Mouse (Mus musculus) R1 (cell line): Measurements from ENCODE around the gene Agt.
A peak's percentile ranks its signal among the peaks of the same experiment; 100 is the strongest.

Source experiments
- DNase-seq: peaks from one replicate; pipeline ENCODE4 v3.0.0-alpha.2; 2018; ENCODE audit warnings: low read depth, low spot score

Agt gene

GRCm38 (mm10) chr8:124569593-124569992 is at the start of gene Agt:
Gene Agt, minus strand, starts transcription at chr8:124569706.
- no peak for DNase-seq

DNA sequence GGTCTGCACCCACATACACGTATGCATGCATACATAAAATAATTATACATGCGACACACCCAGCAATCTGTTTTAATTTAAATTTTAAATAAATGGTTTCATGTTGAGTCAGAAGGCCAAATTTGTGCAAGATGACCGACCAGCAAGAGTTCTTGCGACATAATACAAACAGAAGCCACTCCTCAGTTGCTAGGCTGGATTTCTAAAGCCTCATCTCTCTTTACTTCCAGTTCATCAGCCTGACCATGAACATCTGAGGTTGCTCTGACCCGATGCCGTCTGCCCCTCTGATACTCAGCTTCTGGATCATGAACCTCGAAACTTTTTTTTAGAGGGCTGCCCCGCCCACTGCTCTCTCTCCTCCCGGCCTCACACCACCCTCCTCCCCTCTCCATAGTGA is 48.7 kb upstream of the Agt start:
- DNase-seq: no peak

- DNase-seq: peak; percentile 71
These were observed 47.9 kb upstream of the Agt start for GRCm38 (mm10) chr8:124617266-124617869.

DNA sequence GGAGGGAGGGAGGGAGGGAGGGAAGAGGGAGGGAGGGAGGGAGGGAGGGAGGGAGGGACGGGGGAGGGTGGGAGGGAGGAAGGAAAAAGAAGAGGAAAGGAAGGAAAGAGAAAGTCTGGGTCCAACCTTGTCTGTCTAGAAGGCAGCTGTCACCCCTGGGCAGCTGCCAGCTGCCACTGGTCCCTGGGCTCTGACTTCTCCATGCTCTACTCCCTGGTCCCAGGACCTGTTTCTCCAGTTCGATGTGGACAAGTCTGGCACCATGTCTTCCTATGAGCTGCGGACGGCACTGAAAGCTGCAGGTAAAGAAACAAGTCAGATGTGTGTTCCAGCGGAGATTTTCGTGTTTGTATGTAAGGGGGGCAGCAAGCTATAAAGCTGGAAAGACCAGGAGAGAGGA is 44.8 kb upstream of the Agt start:
- DNase-seq: no peak

DNA sequence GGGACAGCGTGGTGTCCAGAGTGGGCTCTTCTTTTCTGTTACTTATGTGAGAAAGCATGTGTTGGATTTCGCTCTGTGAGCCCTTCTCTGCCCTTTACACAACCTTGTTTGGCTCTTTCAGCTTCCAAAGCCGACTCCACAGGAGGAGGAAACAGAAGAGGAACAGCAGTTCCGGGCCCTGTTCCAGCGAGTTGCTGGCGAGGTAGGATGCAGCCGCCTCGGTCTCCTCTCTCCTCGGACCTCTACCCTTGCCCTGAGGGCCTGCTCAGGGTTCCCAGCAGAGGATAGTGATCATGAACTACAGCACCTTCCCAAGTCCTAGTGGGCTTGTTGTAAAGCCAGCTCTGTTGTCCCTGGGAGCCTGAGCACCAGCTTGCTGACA is 39.5 kb upstream of the Agt start:
- no peak for DNase-seq

GRCm38 (mm10) chr8:124608239-124608971 is 38.9 kb upstream of the Agt start:
- peak; percentile 58 for DNase-seq

DNA sequence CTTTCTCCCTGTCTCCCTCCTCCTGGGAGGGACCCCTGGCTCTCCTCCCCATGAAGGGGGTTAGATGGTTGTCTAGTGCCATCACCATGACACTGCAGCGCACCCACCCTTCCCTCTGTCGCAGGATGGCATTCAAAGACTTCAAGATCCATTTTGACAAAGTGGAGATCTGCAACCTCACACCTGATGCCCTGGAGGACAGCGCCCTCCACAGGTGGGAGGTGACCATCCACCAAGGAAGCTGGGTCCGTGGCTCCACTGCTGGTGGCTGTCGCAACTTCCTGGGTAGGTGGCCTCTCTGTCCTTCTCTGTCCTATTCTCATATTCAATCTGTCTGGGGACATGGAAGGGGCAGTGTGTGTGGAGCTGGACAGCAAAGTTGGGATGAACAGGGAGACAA is 34.6 kb upstream of the Agt start:
- no peak for DNase-seq

- DNase-seq: no peak
These were observed 19.9 kb upstream of the Agt start for GRCm38 (mm10) chr8:124589393-124589792.

DNA sequence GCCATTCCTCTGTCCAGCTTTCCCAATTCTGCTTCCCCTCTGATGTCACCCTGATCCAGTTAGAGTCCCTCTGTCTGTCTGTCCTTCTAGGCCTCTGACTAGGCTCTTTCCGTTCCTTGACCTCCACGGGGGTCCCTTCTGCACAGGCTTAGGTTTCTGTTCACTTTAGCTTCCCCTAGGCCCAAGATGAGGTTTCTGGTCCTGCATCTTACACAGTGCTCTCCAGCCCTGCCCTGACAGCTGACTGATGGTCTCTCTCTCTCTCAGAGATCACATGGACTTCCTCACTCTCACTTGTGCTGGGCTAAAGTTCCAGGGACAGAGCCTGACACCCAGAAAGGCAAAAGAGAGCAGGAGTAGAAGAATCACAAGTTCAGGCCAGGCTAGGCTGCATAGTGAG is 17.1 kb upstream of the Agt start:
- DNase-seq: no peak

DNA sequence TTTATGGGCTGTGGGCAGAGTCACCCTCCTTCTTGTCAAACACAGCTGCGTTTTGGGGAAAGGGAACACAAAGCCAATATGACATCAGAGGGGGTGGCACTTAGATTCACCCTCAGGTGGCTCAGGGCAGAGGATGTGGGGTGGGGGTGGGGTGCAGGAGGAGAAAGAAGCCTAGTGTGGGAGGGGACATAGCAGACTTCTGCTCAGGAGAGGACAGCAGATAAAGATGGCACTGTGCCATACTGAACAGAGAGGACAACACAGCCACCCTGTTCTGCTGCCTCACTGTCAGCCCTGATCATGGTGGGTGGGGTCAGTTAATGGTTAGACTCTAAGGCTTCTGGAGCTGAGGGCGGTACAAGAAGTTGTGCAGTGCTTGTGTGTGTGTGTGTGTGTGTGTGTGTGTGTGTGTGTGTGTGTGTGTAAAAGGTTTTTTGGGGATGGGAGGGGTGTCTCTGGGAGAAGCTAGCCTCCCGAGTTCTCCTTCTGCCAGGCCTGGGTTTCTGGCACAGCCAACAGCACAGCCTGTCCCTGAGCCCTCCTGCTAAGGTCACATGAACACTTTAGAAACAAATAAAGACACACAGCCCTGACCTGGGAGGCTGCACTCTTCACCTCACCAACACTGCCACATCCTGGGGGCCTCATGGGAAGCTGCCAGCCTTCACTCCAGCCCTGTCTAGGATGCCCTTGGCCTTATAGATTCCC is 16.4 kb upstream of the Agt start:
- no peak for DNase-seq

DNA sequence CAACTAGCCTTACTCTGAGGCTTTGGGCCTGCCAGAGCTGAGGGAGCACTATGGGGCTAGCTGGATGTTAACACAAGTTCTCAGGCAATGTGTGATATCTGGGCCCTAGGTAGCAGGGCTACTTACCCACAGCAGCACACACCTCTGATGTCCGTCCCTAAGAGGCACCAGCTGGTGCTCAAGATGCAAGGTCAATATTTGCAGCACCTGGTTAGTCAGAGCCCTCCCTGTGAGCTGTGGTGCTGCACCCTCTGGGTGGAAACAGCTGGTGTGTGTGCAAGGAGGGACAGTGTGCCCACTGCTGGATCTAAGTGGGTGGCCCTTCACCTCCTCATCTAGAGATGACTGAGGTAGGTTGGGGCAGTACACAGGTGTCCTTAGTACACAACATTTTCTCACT is 7.2 kb upstream of the Agt start:
- no peak for DNase-seq

DNA sequence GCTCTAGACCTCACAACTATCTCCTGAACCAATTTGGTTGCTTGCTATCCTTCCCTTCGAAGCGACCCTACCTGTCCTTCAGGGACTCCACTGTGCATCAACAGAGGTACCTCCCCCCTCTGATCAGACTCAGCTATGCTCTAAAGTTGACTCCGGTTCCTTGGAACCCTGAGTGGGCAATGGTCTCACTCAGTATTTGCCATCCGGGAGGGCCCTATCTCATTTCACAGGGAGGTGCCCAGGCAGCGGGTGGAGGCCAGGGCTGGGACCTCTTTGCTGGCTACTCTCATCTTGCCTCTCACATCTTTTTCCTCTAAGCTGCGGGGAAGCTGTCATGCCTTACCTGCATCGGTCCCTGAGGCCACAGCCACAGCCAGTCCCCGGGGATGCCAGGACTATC is 6.3 kb upstream of the Agt start, which contains the start of gene Capn9:
Capn9 (plus strand) TSS at position 301 of the 400 bp plus-strand sequence.
- DNase-seq: no peak

DNA sequence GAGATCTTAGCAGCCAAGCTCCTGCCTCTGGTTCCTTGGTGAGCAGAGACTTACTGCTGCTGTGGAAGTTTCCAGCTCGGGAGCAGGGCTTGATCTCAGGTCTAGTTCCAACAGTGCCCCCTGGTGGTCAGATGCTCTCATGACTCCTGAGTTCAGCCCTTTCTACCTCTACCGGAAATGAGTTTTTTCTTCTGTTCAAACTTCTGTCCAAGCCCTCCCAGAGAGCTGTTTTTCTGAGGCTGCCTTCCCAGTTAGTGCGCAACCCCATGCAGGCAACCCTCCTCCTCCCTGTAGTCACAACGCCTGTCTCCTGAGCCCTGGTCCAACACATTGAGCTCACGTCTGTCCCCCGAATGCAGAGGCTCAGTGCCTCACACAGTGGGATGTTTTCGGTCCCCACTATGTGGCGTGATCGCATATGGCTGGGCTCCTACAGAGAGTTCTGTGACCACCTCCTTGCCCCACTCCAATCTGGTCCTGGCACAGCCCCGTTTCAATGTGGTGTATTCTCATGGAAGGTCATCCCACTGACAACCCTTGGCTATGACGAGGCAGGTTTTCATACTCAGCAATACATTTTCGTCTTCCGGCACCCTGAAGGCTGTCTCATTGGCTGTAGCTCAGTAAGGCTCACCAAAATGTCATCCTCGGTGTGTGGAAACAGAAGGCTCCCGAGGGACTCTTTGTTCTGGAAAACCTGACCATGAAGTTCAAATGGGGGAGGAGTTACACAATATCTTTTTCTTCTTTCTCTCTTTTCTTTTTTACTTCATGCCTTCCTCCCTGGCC is 4.2 kb upstream of the Agt start:
- peak; percentile 91 for DNase-seq

DNA sequence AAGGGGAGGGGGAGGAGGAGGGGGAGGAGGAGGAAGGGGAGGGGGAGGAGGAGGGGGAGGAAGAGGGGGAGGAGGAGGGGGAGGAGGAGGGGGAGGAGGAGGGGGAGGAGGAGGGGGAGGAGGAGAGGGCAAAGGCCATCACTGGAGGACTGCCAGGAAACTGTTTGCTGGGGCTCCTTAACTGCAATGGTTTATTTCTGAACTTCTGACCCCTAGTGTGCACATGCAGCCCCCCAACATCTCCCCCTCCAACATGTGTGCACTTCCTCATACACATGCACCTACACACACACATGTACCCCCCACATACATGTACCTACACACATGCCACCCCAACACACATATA is 2.9 kb upstream of the Agt start:
- DNase-seq: no peak

GRCm38 (mm10) chr8:124571732-124572429 is 2.4 kb upstream of the Agt start:
- no peak for DNase-seq

DNA sequence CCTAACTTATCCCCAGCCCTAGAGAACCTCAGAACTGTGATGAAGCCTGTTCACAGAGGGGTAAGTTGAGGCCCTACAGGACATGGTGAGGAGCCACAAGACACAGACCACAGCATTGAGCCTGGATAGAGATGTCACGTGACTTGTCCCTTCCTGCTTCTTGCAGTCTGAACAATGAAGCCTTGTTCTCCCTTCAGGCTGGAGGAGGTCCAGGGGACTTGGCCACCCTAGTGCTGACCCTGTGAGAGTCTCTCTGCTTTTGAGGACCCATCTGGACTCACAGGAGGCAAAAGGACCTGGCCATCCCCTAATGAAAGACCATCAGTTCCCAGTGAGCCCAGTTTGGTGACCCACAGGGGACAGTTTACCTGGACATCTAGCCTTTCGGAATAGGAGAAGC is 406 bp downstream of the Agt start:
- DNase-seq: no peak

- DNase-seq: no peak
These were observed 1.9 kb downstream of the Agt start for GRCm38 (mm10) chr8:124567584-124567983.

GRCm38 (mm10) chr8:124567126-124567525 is 2.4 kb downstream of the Agt start:
- DNase-seq: no peak

DNA sequence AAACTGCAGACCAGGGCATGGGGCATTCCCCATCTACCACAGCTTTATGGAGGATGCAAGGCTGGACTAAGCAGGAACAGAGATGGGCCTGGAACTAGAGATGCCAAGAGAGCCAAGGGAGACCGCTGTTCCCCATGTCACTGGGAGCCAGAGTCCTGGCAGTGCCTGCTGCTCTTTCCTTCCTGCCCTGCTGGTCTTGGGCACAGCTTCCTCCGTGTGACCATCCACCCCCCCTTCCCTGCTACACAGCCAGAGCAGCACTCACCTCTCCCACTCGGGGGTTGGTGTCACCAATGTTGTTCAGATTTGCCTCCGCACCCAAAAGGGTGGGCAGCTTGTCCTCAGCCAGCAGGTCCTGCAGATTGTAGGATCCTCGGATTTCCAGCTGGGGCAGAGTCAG is 12.0 kb downstream of the Agt start:
- DNase-seq: no peak

DNA sequence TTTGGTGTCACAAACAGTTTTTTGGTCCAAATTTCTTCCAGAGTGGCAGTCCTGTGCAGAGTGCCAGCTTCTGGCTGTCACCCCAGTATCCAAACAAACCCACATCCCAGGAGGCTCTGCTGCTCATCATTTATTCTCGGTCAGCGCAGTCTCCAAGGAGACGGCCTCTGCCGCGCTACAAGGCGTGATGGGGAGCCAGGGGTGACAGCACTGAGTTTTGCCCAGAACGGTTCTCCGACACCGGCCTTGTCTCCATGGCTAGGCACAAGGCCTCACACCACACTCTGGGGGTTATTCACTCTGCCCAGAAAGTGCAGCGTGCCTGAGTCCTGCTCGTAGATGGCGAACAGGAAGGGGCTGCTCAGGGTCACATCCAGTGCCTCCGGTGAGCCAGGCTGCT is 12.8 kb downstream of the Agt start:
- no peak for DNase-seq

GRCm38 (mm10) chr8:124556164-124556563 is 13.3 kb downstream of the Agt start:
- no peak for DNase-seq
